Mouse (Mus musculus): Measurements from ENCODE around the gene Sertad3. TPM values are rescaled to one million over a fixed set of nuclear protein-coding genes. Genes with fewer than 3 reads are reported as not detected.

The Sertad3 gene
- polyA plus RNA-seq, 1 experiment from 2014 or later: 9.9 TPM

DNA sequence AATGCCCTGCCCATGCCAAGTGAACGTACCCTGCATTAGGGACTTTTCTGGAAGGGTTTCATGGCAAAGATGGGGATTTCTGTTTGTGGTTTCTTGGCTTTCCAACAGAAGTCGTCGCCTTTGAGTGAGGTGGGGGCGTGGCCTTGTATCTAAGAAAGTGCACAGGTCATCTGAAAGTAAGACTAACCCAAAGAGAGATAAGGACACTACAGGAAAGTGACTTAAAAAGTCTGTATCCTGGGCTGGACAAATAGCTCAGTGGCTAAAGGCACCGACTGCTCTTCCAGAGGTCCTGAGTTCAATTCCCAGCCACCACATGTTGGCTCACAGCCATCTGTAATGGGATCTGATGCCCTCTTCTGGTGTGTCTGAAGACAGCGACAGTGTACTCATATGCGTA, 5.0 kb downstream of the Sertad3 start:
- Histone ChIP-seq H3K4me3 (ENCODE audit: inconsistent target) (no peak overlapping the region), H3K79me2 (ENCODE audit: inconsistent target) (peaks cover 24% of the 10 kb centered on the region), H3K27ac (no peak overlapping the region), H3K36me3 (ENCODE audit: inconsistent target) (peaks cover 13% of the 10 kb centered on the region)
- 69% methylated on average over 7 of the region's 7 CpGs for WGBS (ENCODE audit: missing documents)

DNA sequence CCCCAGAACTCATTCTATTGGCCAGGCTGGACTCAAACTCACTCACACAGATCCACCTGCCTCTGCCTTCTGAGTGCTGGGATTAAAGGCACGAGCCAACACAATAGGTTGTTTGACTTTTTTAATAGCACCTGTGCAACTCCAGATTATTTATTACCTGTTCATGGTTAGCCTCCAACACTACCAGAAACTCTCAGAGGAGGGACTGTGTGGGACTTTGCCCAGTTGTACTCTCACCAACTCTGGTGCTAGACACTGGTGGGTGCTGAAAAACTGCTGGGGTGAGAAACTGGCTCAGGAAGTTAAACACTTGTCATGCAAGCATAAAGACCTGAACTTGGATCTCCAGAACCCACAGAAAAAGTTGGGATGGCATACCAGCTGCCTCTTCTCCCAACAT, 6.2 kb downstream of the Sertad3 start:
- Histone ChIP-seq H3K4me3 (ENCODE audit: inconsistent target) (no peak overlapping the region), H3K36me3 (ENCODE audit: inconsistent target) (peaks cover 13% of the 10 kb centered on the region), H3K27ac (no peak overlapping the region), H3K79me2 (ENCODE audit: inconsistent target) (peaks cover 24% of the 10 kb centered on the region)
- WGBS (ENCODE audit: missing documents): 100% methylated on average over 1 of the region's 1 CpGs

- Histone ChIP-seq H3K79me2 (ENCODE audit: inconsistent target) (peaks cover 22% of the 10 kb centered on the region), H3K36me3 (ENCODE audit: inconsistent target) (peaks cover 13% of the 10 kb centered on the region), H3K27ac (no peak overlapping the region), H3K4me3 (ENCODE audit: inconsistent target) (no peak overlapping the region)
- 87% methylated on average over 3 of the region's 3 CpGs for whole genome bisulfite sequencing (ENCODE audit: missing documents)
Observed at GRCm38 (mm10) chr7:27480506-27480905, 6.9 kb downstream of the Sertad3 start.

DNA sequence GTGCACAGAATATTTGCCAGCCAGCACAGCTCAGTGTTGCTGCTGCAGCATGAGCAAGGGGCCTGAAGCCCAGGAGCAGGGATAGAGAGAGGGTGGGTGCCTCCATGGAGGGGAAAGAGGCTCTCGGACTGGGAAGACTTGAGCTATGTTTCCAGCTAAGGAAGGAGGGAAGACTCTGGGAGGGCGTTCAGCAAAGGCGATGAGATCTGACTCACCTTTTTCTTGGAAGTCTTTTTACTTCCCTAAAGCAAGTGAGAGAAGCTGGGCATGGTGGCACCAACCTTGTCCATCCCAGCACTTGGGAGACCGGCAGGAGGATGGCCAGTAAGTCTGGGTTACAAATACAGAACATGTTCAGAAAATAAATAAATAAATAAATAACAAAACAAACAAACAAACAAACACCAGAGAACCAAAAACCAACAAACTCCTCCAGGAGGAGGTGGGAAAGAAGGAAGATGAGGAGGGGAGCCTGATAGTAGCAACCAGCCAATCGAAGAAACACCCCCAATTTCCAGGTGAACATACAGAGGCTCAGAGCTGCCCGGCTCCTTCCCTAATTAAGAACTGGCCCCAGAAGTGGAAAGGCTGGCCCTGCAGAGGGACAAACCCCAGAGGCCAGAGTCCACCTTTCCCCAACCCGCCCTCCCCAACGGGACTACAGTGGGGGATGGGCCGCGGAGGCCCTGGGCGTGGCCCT, 7.5 kb downstream of the Sertad3 start:
- 19% methylated on average over 11 of the region's 11 CpGs for WGBS (ENCODE audit: missing documents)
- H3K79me2 ChIP-seq (ENCODE audit: inconsistent target): peaks cover 19% of the 10 kb centered on the region
- H3K36me3 ChIP-seq (ENCODE audit: inconsistent target): peaks cover 11% of the 10 kb centered on the region
- H3K27ac ChIP-seq: peak overlapping the region; percentile 15; the same call in 1 of the 2 replicates
- peak overlapping the region; percentile 17; the same call in 1 of the 2 replicates for H3K4me3 ChIP-seq (ENCODE audit: inconsistent target)

DNA sequence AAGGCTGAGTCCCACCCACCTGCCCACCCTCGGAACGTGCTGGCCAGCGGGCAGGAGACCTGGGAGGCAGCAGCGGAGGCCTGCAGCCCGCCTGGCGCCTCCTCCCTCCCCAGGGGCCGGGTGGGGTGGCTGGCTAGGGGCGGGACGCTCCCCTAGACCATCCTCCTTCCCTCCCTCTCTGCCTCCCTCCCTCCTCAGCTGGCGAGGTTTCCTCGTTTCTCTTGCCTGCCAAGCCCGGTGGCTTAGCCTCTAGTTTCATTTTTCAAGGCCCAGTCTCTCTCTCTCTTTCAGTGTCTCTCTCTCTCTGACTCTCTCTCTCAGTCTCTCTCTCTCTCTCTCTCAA, 8.0 kb downstream of the Sertad3 start:
- WGBS (ENCODE audit: missing documents): 0% methylated on average over 11 of the region's 12 CpGs
- peak overlapping the region; percentile 19; the same call in 1 of the 2 replicates for H3K4me3 ChIP-seq (ENCODE audit: inconsistent target)
- H3K79me2 ChIP-seq (ENCODE audit: inconsistent target): peaks cover 14% of the 10 kb centered on the region
- H3K27ac ChIP-seq: peak overlapping the region; percentile 72
- peaks cover 5% of the 10 kb centered on the region for H3K36me3 ChIP-seq (ENCODE audit: inconsistent target)

DNA sequence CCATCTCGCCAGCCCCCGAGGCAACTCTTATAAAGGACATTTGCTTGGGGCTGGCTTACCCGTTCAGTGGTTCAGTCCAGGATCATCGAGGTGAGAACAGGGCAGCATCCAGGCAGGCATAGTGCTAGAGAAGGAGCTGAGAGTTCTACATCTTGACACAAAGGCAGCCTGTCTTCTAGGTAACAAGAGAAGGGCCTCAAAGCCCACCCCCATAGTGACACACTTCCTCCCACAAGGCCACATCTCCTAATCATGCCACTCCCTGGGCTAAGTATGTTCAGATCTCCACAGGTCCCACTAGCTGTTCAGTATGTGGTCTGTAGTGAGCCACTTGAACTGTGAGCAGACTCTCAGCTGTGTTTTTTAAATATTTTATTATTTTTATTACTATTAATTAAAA, 10.3 kb downstream of the Sertad3 start:
- Histone ChIP-seq H3K4me3 (ENCODE audit: inconsistent target) (no peak overlapping the region), H3K27ac (no peak overlapping the region), H3K36me3 (ENCODE audit: inconsistent target) (no peaks in the 10 kb centered on the region), H3K79me2 (ENCODE audit: inconsistent target) (peaks cover 24% of the 10 kb centered on the region)
- WGBS (ENCODE audit: missing documents): 96% methylated on average over 4 of the region's 4 CpGs

- peaks cover 7% of the 10 kb centered on the region; the same call in 1 of the 2 replicates for H3K36me3 ChIP-seq (ENCODE audit: inconsistent target)
- WGBS (ENCODE audit: missing documents): 0% methylated on average over 13 of the region's 13 CpGs
- peak overlapping the region; percentile 47 for H3K4me3 ChIP-seq (ENCODE audit: inconsistent target)
- peak overlapping the region; percentile 80 for H3K27ac ChIP-seq
- peaks cover 39% of the 10 kb centered on the region for H3K79me2 ChIP-seq (ENCODE audit: inconsistent target)
Observed at GRCm38 (mm10) chr7:27486102-27486769, 12.7 kb downstream of the Sertad3 start.

GRCm38 (mm10) chr7:27486770-27487697, 13.5 kb downstream of the Sertad3 start, which contains the start of gene Sertad1:
Gene Sertad1 (plus strand): TSS chr7:27486910.
- peak within 1 kb of the TSS; percentile 84 for H3K27ac ChIP-seq
- H3K79me2 ChIP-seq (ENCODE audit: inconsistent target): peaks cover 39% of the 10 kb centered on the region
- WGBS (ENCODE audit: missing documents): under 1% methylated on average over 63 of the region's 80 CpGs
- peaks cover 7% of the 10 kb centered on the region; the same call in 1 of the 2 replicates for H3K36me3 ChIP-seq (ENCODE audit: inconsistent target)
- peak within 1 kb of the TSS; percentile 80 for H3K4me3 ChIP-seq (ENCODE audit: inconsistent target)

DNA sequence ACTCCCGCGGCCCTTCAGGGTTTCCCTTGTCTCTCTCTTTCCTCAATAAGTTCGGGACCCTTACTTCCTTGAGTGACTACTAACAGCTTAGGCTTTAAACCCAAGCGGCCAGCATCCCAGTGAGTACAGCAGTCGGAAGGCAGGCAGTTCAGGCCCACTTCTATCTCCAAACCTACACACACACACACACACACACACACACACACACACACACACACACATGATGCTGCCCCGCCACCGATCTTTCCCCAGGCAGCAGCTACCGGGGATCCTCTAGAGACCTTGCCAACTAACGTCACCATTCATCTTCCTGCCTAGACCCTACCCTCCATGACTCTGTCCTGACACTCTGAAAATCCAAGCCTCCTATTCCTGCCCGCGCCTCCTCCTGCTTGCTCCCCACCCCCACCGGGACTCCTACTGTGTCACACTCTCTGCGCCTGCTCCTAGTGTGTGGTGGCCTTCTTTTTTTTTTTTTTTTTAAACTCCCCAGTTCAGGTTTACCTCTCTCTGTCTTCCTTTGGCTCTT, 14.2 kb downstream of the Sertad3 start:
- peak overlapping the region; percentile 84 for H3K27ac ChIP-seq
- H3K4me3 ChIP-seq (ENCODE audit: inconsistent target): peak overlapping the region; percentile 80
- 4% methylated on average over 13 of the region's 13 CpGs for WGBS (ENCODE audit: missing documents)
- H3K36me3 ChIP-seq (ENCODE audit: inconsistent target): peaks cover 7% of the 10 kb centered on the region; the same call in 1 of the 2 replicates
- peaks cover 39% of the 10 kb centered on the region for H3K79me2 ChIP-seq (ENCODE audit: inconsistent target)

DNA sequence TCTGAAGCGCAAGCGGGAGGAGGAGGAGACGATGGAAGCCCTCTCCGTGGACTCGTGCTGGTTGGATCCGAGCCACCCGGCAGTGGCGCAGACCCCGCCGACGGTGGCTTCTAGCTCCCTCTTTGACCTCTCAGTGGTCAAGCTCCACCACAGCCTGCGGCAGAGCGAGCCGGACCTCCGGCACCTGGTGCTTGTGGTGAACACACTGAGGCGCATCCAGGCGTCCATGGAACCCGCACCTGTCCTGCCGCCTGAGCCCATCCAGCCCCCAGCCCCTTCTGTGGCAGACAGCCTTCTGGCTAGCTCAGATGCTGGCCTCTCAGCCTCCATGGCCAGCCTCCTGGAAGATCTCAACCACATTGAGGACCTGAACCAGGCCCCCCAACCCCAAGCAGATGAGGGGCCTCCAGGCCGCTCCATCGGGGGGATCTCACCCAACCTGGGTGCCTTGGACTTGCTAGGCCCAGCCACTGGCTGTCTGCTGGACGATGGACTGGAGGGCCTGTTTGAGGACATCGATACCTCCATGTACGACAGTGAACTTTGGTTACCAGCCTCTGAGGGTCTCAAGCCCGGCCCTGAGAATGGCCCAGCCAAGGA, 15.8 kb downstream of the Sertad3 start:
- H3K27ac ChIP-seq: peak overlapping the region; percentile 79; the same call in 1 of the 2 replicates
- WGBS (ENCODE audit: missing documents): 92% methylated on average over 20 of the region's 25 CpGs
- peaks cover 39% of the 10 kb centered on the region for H3K79me2 ChIP-seq (ENCODE audit: inconsistent target)
- H3K4me3 ChIP-seq (ENCODE audit: inconsistent target): no peak overlapping the region
- H3K36me3 ChIP-seq (ENCODE audit: inconsistent target): peaks cover 7% of the 10 kb centered on the region; the same call in 1 of the 2 replicates

DNA sequence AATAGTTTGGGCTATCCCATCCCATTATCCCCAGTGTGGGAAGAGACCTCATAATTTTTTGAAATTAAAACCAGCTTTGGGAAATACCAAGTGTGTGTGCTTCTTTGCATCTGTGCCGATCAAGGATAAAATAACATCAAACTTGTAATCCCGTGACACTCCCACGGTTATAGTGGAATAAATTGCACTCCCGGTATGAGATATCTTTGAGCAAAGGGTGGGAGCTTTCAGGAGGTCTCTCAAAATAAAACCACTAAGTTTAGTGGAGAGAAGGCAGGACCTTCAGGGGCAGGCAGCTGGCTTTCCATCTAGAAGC, 16.6 kb downstream of the Sertad3 start:
- peaks cover 37% of the 10 kb centered on the region for H3K79me2 ChIP-seq (ENCODE audit: inconsistent target)
- peak overlapping the region; percentile 79 for H3K27ac ChIP-seq
- H3K4me3 ChIP-seq (ENCODE audit: inconsistent target): peak overlapping the region; percentile 14; the same call in 1 of the 2 replicates
- H3K36me3 ChIP-seq (ENCODE audit: inconsistent target): peaks cover 7% of the 10 kb centered on the region; the same call in 1 of the 2 replicates
- 24% methylated on average over 4 of the region's 4 CpGs for WGBS (ENCODE audit: missing documents)

- Histone ChIP-seq H3K27ac (peak overlapping the region; percentile 88), H3K36me3 (ENCODE audit: inconsistent target) (peaks cover 7% of the 10 kb centered on the region; the same call in 1 of the 2 replicates), H3K4me3 (ENCODE audit: inconsistent target) (peak overlapping the region; percentile 37), H3K79me2 (ENCODE audit: inconsistent target) (peaks cover 31% of the 10 kb centered on the region)
- under 1% methylated on average over 32 of the region's 33 CpGs for WGBS (ENCODE audit: missing documents)
Observed at GRCm38 (mm10) chr7:27490543-27491329, 17.2 kb downstream of the Sertad3 start.

DNA sequence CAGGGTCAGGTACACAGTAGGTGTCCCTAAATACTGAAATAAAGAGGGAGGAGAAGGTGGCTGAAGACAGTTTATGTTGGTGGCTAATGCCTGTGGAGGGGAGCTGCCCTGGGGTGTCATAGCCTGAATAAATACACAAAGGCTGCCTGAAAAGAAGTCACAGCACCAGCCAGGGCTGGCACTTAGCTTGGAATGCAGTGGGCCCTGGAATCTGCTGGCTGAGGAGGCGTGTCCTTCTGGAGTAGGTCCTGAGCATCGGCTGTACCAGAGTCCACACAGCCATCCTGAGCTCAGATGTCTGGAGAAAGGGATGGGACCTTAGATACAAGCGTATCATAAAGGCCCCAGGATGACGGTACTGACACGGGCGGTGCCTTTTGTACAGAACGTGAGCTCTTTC, 18.3 kb downstream of the Sertad3 start:
- no peak overlapping the region for H3K4me3 ChIP-seq (ENCODE audit: inconsistent target)
- H3K79me2 ChIP-seq (ENCODE audit: inconsistent target): peaks cover 30% of the 10 kb centered on the region
- H3K36me3 ChIP-seq (ENCODE audit: inconsistent target): peaks cover 7% of the 10 kb centered on the region; the same call in 1 of the 2 replicates
- H3K27ac ChIP-seq: peak overlapping the region; percentile 88; the same call in 1 of the 2 replicates
- 96% methylated on average over 7 of the region's 7 CpGs for WGBS (ENCODE audit: missing documents)
